Mouse (Mus musculus): ENCODE results near the gene Actr6. TPM values are rescaled to one million over a fixed set of nuclear protein-coding genes. Genes with fewer than 3 reads are reported as not detected.

Gene Actr6
- polyA plus RNA-seq, 1 experiment, result 18.3 TPM

- no peak for TF ChIP-seq CTCF (IDR thresholded peaks at IDR 0.05; ENCODE audit: extremely low read depth, insufficient read depth, low read length)
Measured at GRCm38 (mm10) chr10:89755231-89755630, 23.1 kb upstream of the Actr6 start.

GRCm38 (mm10) chr10:89751069-89751468 lies 19.0 kb upstream of the Actr6 start:
- TF ChIP-seq CTCF (IDR thresholded peaks at IDR 0.05; ENCODE audit: extremely low read depth, insufficient read depth, low read length), result no peak
- no peak for TF ChIP-seq POLR2A (IDR thresholded peaks at IDR 0.05; ENCODE audit: extremely low read depth, insufficient read depth, low read length)

More at GRCm38 (mm10) chr10:89755231-89755630, 23.1 kb upstream of the Actr6 start:
- Histone ChIP-seq H3K27ac (ENCODE audit: insufficient read depth, low read length) (no peak overlapping the region), H3K4me1 (ENCODE audit: control insufficient read depth, insufficient read depth, low read length) (no peaks in the 10 kb centered on the region), H3K4me3 (ENCODE audit: insufficient read depth, low read length) (no peak overlapping the region)

GRCm38 (mm10) chr10:89748619-89749018 lies 16.5 kb upstream of the Actr6 start:
- Histone ChIP-seq H3K27ac (ENCODE audit: insufficient read depth, low read length) (no peak overlapping the region), H3K4me3 (ENCODE audit: insufficient read depth, low read length) (no peak overlapping the region), H3K4me1 (ENCODE audit: control insufficient read depth, insufficient read depth, low read length) (no peaks in the 10 kb centered on the region)
- TF ChIP-seq POLR2A (IDR thresholded peaks at IDR 0.05; ENCODE audit: extremely low read depth, insufficient read depth, low read length), result no peak

More at GRCm38 (mm10) chr10:89751069-89751468, 19.0 kb upstream of the Actr6 start:
- H3K27ac ChIP-seq (ENCODE audit: insufficient read depth, low read length), result no peak overlapping the region
- no peak overlapping the region for H3K4me3 ChIP-seq (ENCODE audit: insufficient read depth, low read length)
- no peaks in the 10 kb centered on the region for H3K4me1 ChIP-seq (ENCODE audit: control insufficient read depth, insufficient read depth, low read length)

GRCm38 (mm10) chr10:89747911-89748310 lies 15.8 kb upstream of the Actr6 start:
- H3K4me3 ChIP-seq (ENCODE audit: insufficient read depth, low read length), result no peak overlapping the region
- no peaks in the 10 kb centered on the region for H3K4me1 ChIP-seq (ENCODE audit: control insufficient read depth, insufficient read depth, low read length)
- no peak overlapping the region for H3K27ac ChIP-seq (ENCODE audit: insufficient read depth, low read length)
- no peak for TF ChIP-seq POLR2A (IDR thresholded peaks at IDR 0.05; ENCODE audit: extremely low read depth, insufficient read depth, low read length)
- TF ChIP-seq CTCF (IDR thresholded peaks at IDR 0.05; ENCODE audit: extremely low read depth, insufficient read depth, low read length), result no peak

- Histone ChIP-seq H3K27ac (ENCODE audit: insufficient read depth, low read length) (no peak overlapping the region), H3K4me1 (ENCODE audit: control insufficient read depth, insufficient read depth, low read length) (no peaks in the 10 kb centered on the region), H3K4me3 (ENCODE audit: insufficient read depth, low read length) (no peak overlapping the region)
- TF ChIP-seq CTCF (IDR thresholded peaks at IDR 0.05; ENCODE audit: extremely low read depth, insufficient read depth, low read length) (no peak), POLR2A (IDR thresholded peaks at IDR 0.05; ENCODE audit: extremely low read depth, insufficient read depth, low read length) (no peak)
Measured at GRCm38 (mm10) chr10:89747221-89747905, 15.3 kb upstream of the Actr6 start.

GRCm38 (mm10) chr10:89746581-89746980 lies 14.5 kb upstream of the Actr6 start:
- H3K27ac ChIP-seq (ENCODE audit: insufficient read depth, low read length), result no peak overlapping the region
- H3K4me1 ChIP-seq (ENCODE audit: control insufficient read depth, insufficient read depth, low read length), result no peaks in the 10 kb centered on the region
- H3K4me3 ChIP-seq (ENCODE audit: insufficient read depth, low read length), result no peak overlapping the region; the same call in 1 of the 2 replicates
- TF ChIP-seq POLR2A (IDR thresholded peaks at IDR 0.05; ENCODE audit: extremely low read depth, insufficient read depth, low read length), result no peak
- no peak for TF ChIP-seq CTCF (IDR thresholded peaks at IDR 0.05; ENCODE audit: extremely low read depth, insufficient read depth, low read length)

GRCm38 (mm10) chr10:89745666-89746020 lies 13.5 kb upstream of the Actr6 start:
- TF ChIP-seq CTCF (IDR thresholded peaks at IDR 0.05; ENCODE audit: extremely low read depth, insufficient read depth, low read length), result no peak
- TF ChIP-seq POLR2A (IDR thresholded peaks at IDR 0.05; ENCODE audit: extremely low read depth, insufficient read depth, low read length), result no peak
- Histone ChIP-seq H3K4me3 (ENCODE audit: insufficient read depth, low read length) (peak overlapping the region; percentile 99), H3K4me1 (ENCODE audit: control insufficient read depth, insufficient read depth, low read length) (no peaks in the 10 kb centered on the region), H3K27ac (ENCODE audit: insufficient read depth, low read length) (0 out of 2 replicates have a peak overlapping the region, but pooled peaks have one; percentile 93)

GRCm38 (mm10) chr10:89744871-89745665 lies 13.0 kb upstream of the Actr6 start, which contains the start of gene Uhrf1bp1l:
Uhrf1bp1l (plus strand) TSS chr10:89744991.
- TF ChIP-seq CTCF (IDR thresholded peaks at IDR 0.05; ENCODE audit: extremely low read depth, insufficient read depth, low read length), result no peak
- TF ChIP-seq POLR2A (IDR thresholded peaks at IDR 0.05; ENCODE audit: extremely low read depth, insufficient read depth, low read length), result peak; percentile 50; the same call in 1 of the 2 replicates
- Histone ChIP-seq H3K4me1 (ENCODE audit: control insufficient read depth, insufficient read depth, low read length) (no peaks in the 10 kb centered on the region), H3K27ac (ENCODE audit: insufficient read depth, low read length) (peak within 1 kb of the TSS; percentile 93), H3K4me3 (ENCODE audit: insufficient read depth, low read length) (peak within 1 kb of the TSS; percentile 99)

GRCm38 (mm10) chr10:89744341-89744740 lies 12.2 kb upstream of the Actr6 start:
- Histone ChIP-seq H3K4me3 (ENCODE audit: insufficient read depth, low read length) (peak overlapping the region; percentile 99), H3K4me1 (ENCODE audit: control insufficient read depth, insufficient read depth, low read length) (no peaks in the 10 kb centered on the region), H3K27ac (ENCODE audit: insufficient read depth, low read length) (no peak overlapping the region)
- TF ChIP-seq POLR2A (IDR thresholded peaks at IDR 0.05; ENCODE audit: extremely low read depth, insufficient read depth, low read length), result no peak
- no peak for TF ChIP-seq CTCF (IDR thresholded peaks at IDR 0.05; ENCODE audit: extremely low read depth, insufficient read depth, low read length)

GRCm38 (mm10) chr10:89743266-89743665 lies 11.2 kb upstream of the Actr6 start:
- Histone ChIP-seq H3K4me1 (ENCODE audit: control insufficient read depth, insufficient read depth, low read length) (no peaks in the 10 kb centered on the region), H3K27ac (ENCODE audit: insufficient read depth, low read length) (no peak overlapping the region), H3K4me3 (ENCODE audit: insufficient read depth, low read length) (no peak overlapping the region)
- no peak for TF ChIP-seq CTCF (IDR thresholded peaks at IDR 0.05; ENCODE audit: extremely low read depth, insufficient read depth, low read length)
- no peak for TF ChIP-seq POLR2A (IDR thresholded peaks at IDR 0.05; ENCODE audit: extremely low read depth, insufficient read depth, low read length)

Measured in cortical plate, adult 2 months (tissue).